Mouse (Mus musculus) heart, embryonic 11.5 days (tissue): ENCODE measurements at regions not wholly inside any gene's neighbourhood (a gene's known extent, or its start where the extent isn't known, plus 50 kb on each side); places are given as distances from the start of the nearest gene placed in this dataset.

Source experiments
- ATAC-seq: fragments of 200-750 bp; cut with Nextera tagmentation; replicated peaks from 2 replicates; pipeline ENCODE4 v1.8.0; 2017; ENCODE audit warnings: moderate library complexity; ENCODE audit not compliant: insufficient number of reproducible peaks, low FRiP score, low TSS enrichment
- H3K27ac ChIP-seq: fragments of 300-500 bp; sonication (generic); 2 replicates; pipeline ENCODE4 v1.5.1; 2014; ENCODE audit warnings: mild to moderate bottlenecking, low read depth, low read length
- H3K27me3 ChIP-seq: fragments of 300-500 bp; sonication (generic); 2 replicates; pipeline ENCODE4 v1.6.1; 2014; ENCODE audit warnings: mild to moderate bottlenecking, low read length, mixed read lengths; ENCODE audit not compliant: control insufficient read depth, insufficient read depth
- H3K36me3 ChIP-seq: fragments of 300-500 bp; sonication (generic); 2 replicates; pipeline ENCODE4 v1.6.1; 2014; ENCODE audit warnings: mild to moderate bottlenecking, low read length, moderate library complexity, mixed read lengths; ENCODE audit not compliant: control insufficient read depth, insufficient read depth
- H3K4me1 ChIP-seq: fragments of 300-500 bp; sonication (generic); 2 replicates; pipeline ENCODE4 v1.6.1; 2014; ENCODE audit warnings: low read length; ENCODE audit not compliant: control insufficient read depth, insufficient read depth
- H3K4me2 ChIP-seq: fragments of 300-500 bp; sonication (generic); 2 replicates; pipeline ENCODE4 v1.6.1; 2014; ENCODE audit warnings: mild to moderate bottlenecking, moderate library complexity
- H3K4me3 ChIP-seq: fragments of 300-500 bp; sonication (generic); 2 replicates; pipeline ENCODE4 v1.5.1; 2014; ENCODE audit warnings: low read depth, low read length
- H3K9ac ChIP-seq: fragments of 300-500 bp; sonication (generic); 2 replicates; pipeline ENCODE4 v1.6.1; 2014; ENCODE audit warnings: mild to moderate bottlenecking, low read depth, low read length, moderate library complexity
- H3K9me3 ChIP-seq: fragments of 300-500 bp; sonication (generic); replicated peaks from 2 replicates; pipeline ENCODE4 v1.6.1; 2016; ENCODE audit warnings: low read length; ENCODE audit not compliant: control insufficient read depth
- WGBS: fragments of 180-500 bp; shearing (Covaris S2); extraction: QIAGEN DNeasy Blood & Tissue Kit; methylation state at CpG from one replicate; pipeline ENCODE4 v1.1.7; 2014; ENCODE audit not compliant: insufficient replicate concordance; 5-methylcytosine and 5-hydroxymethylcytosine counted together

- no peak overlapping the region for H3K9ac ChIP-seq
- no peak overlapping the region for H3K4me2 ChIP-seq
- H3K27me3 ChIP-seq: no peaks in the 10 kb centered on the region
- H3K9me3 ChIP-seq: no peaks in the 10 kb centered on the region
- 74% methylated on average over 3 of the region's 3 CpGs for WGBS
- H3K4me1 ChIP-seq: no peaks in the 10 kb centered on the region
- H3K4me3 ChIP-seq: no peak overlapping the region
- ATAC-seq: no peak
- H3K27ac ChIP-seq: no peak overlapping the region
- H3K36me3 ChIP-seq: no peaks in the 10 kb centered on the region
These were observed 459.0 kb upstream of the N6amt1 start for GRCm38 (mm10) chr16:86894982-86895381.

GRCm38 (mm10) chr16:86894333-86894732 lies 459.7 kb upstream of the N6amt1 start:
- no peak for ATAC-seq
- no peak overlapping the region for H3K27ac ChIP-seq
- no peaks in the 10 kb centered on the region for H3K27me3 ChIP-seq
- no peaks in the 10 kb centered on the region for H3K4me1 ChIP-seq
- H3K4me3 ChIP-seq: no peak overlapping the region
- H3K36me3 ChIP-seq: no peaks in the 10 kb centered on the region
- no peak overlapping the region for H3K9ac ChIP-seq
- 42% methylated on average over 5 of the region's 5 CpGs for WGBS
- no peaks in the 10 kb centered on the region for H3K9me3 ChIP-seq
- no peak overlapping the region for H3K4me2 ChIP-seq

GRCm38 (mm10) chr16:86888421-86888820 lies 465.6 kb upstream of the N6amt1 start:
- Histone ChIP-seq H3K4me1 (no peaks in the 10 kb centered on the region), H3K9me3 (no peaks in the 10 kb centered on the region), H3K4me3 (no peak overlapping the region), H3K9ac (no peak overlapping the region), H3K27ac (no peak overlapping the region), H3K27me3 (no peaks in the 10 kb centered on the region), H3K36me3 (no peaks in the 10 kb centered on the region), H3K4me2 (no peak overlapping the region)
- ATAC-seq: no peak
- 67% methylated on average over 5 of the region's 5 CpGs for WGBS

GRCm38 (mm10) chr16:86887605-86888004 lies 466.4 kb upstream of the N6amt1 start:
- 80% methylated on average over 4 of the region's 4 CpGs for WGBS
- H3K4me2 ChIP-seq: no peak overlapping the region
- ATAC-seq: no peak

GRCm38 (mm10) chr16:86883862-86884261 lies 470.1 kb upstream of the N6amt1 start:
- Histone ChIP-seq H3K4me3 (no peak overlapping the region), H3K4me2 (no peak overlapping the region), H3K9me3 (no peaks in the 10 kb centered on the region), H3K9ac (no peak overlapping the region), H3K27me3 (no peaks in the 10 kb centered on the region), H3K36me3 (no peaks in the 10 kb centered on the region), H3K27ac (no peak overlapping the region), H3K4me1 (no peaks in the 10 kb centered on the region)
- 66% methylated on average over 7 of the region's 7 CpGs for WGBS
- no peak for ATAC-seq

More at GRCm38 (mm10) chr16:86887605-86888004, 466.4 kb upstream of the N6amt1 start:
- H3K9ac ChIP-seq: no peak overlapping the region
- H3K4me1 ChIP-seq: no peaks in the 10 kb centered on the region
- H3K27ac ChIP-seq: no peak overlapping the region
- H3K4me3 ChIP-seq: no peak overlapping the region
- no peaks in the 10 kb centered on the region for H3K36me3 ChIP-seq
- no peaks in the 10 kb centered on the region for H3K9me3 ChIP-seq
- no peaks in the 10 kb centered on the region for H3K27me3 ChIP-seq

- ATAC-seq: no peak
- 23% methylated on average over 6 of the region's 6 CpGs for WGBS
- H3K9me3 ChIP-seq: no peaks in the 10 kb centered on the region
- H3K36me3 ChIP-seq: no peaks in the 10 kb centered on the region
- no peak overlapping the region for H3K4me3 ChIP-seq
- no peak overlapping the region for H3K27ac ChIP-seq
- no peak overlapping the region for H3K9ac ChIP-seq
- no peaks in the 10 kb centered on the region for H3K27me3 ChIP-seq
- no peak overlapping the region for H3K4me2 ChIP-seq
- H3K4me1 ChIP-seq: no peaks in the 10 kb centered on the region
These were observed 471.5 kb upstream of the N6amt1 start for GRCm38 (mm10) chr16:86882529-86882928.

GRCm38 (mm10) chr16:86881583-86881982 lies 472.4 kb upstream of the N6amt1 start:
- 73% methylated on average over 5 of the region's 5 CpGs for WGBS
- no peak overlapping the region for H3K27ac ChIP-seq
- ATAC-seq: no peak
- no peak overlapping the region for H3K9ac ChIP-seq
- no peak overlapping the region for H3K4me2 ChIP-seq
- H3K4me1 ChIP-seq: no peaks in the 10 kb centered on the region
- H3K27me3 ChIP-seq: no peaks in the 10 kb centered on the region
- no peaks in the 10 kb centered on the region for H3K36me3 ChIP-seq
- H3K4me3 ChIP-seq: no peak overlapping the region
- no peaks in the 10 kb centered on the region for H3K9me3 ChIP-seq

- H3K9ac ChIP-seq: no peak overlapping the region
- 88% methylated on average over 2 of the region's 2 CpGs for WGBS
- H3K9me3 ChIP-seq: no peaks in the 10 kb centered on the region
- no peak overlapping the region for H3K4me2 ChIP-seq
- no peaks in the 10 kb centered on the region for H3K36me3 ChIP-seq
- no peaks in the 10 kb centered on the region for H3K4me1 ChIP-seq
- no peak overlapping the region for H3K27ac ChIP-seq
- no peak for ATAC-seq
- H3K4me3 ChIP-seq: no peak overlapping the region
- no peaks in the 10 kb centered on the region for H3K27me3 ChIP-seq
These were observed 493.2 kb upstream of the N6amt1 start for GRCm38 (mm10) chr16:86860828-86861227.

GRCm38 (mm10) chr16:86855891-86856290 lies 498.1 kb upstream of the N6amt1 start:
- Histone ChIP-seq H3K9me3 (no peaks in the 10 kb centered on the region), H3K27ac (no peak overlapping the region), H3K36me3 (no peaks in the 10 kb centered on the region), H3K27me3 (no peaks in the 10 kb centered on the region), H3K9ac (no peak overlapping the region), H3K4me1 (no peaks in the 10 kb centered on the region), H3K4me2 (no peak overlapping the region), H3K4me3 (no peak overlapping the region)
- ATAC-seq: no peak
- WGBS: 66% methylated on average over 2 of the region's 2 CpGs
